Mouse (Mus musculus) embryonic facial prominence, embryonic 11.5 days (tissue): ENCODE measurements around the gene Cdk8. TPM values are rescaled to one million over a fixed set of nuclear protein-coding genes. Genes with fewer than 3 reads are reported as not detected.
A peak's percentile ranks its signal among the peaks of the same experiment; 100 is the strongest.

ENCODE experiments used
- ATAC-seq: fragments of 200-750 bp; cut with Nextera tagmentation; replicated peaks from 2 replicates; pipeline ENCODE4 v1.8.0; 2017; ENCODE audit warnings: low read depth; ENCODE audit not compliant: insufficient number of reproducible peaks, low FRiP score, low TSS enrichment
- DNase-seq: peaks from one replicate; pipeline ENCODE4 v3.0.0-alpha.2; 2015; ENCODE audit warnings: low spot score
- H3K27ac ChIP-seq: fragments of 300-500 bp; sonication (generic); replicated peaks from 2 replicates; pipeline ENCODE4 v1.5.1; 2014; ENCODE audit warnings: mild to moderate bottlenecking, low read depth, low read length, control low read depth
- H3K27me3 ChIP-seq: fragments of 300-500 bp; sonication (generic); 2 replicates; pipeline ENCODE4 v1.6.1; 2014; ENCODE audit warnings: mild to moderate bottlenecking, low read length, moderate library complexity, mixed read lengths; ENCODE audit not compliant: control insufficient read depth, insufficient read depth
- H3K36me3 ChIP-seq: fragments of 300-500 bp; sonication (generic); replicated peaks from 2 replicates; pipeline ENCODE4 v1.6.1; 2014; ENCODE audit warnings: low read depth, mild to moderate bottlenecking, low read length, moderate library complexity, mixed read lengths; ENCODE audit not compliant: control insufficient read depth, insufficient read depth
- H3K4me1 ChIP-seq: fragments of 300-500 bp; sonication (generic); 2 replicates; pipeline ENCODE4 v1.6.1; 2014; ENCODE audit warnings: low read length, mixed read lengths; ENCODE audit not compliant: control insufficient read depth, insufficient read depth
- H3K4me2 ChIP-seq: fragments of 300-500 bp; sonication (generic); 2 replicates; pipeline ENCODE4 v1.6.1; 2014; ENCODE audit warnings: low read depth, mild to moderate bottlenecking, control low read depth, low read length, moderate library complexity
- H3K4me3 ChIP-seq: fragments of 300-500 bp; sonication (generic); 2 replicates; pipeline ENCODE4 v1.5.1; 2014; ENCODE audit warnings: low read depth, low read length, control low read depth
- H3K9ac ChIP-seq: fragments of 300-500 bp; sonication (generic); replicated peaks from 2 replicates; pipeline ENCODE4 v1.6.1; 2014; ENCODE audit warnings: mild to moderate bottlenecking, control low read depth, low read length
- H3K9me3 ChIP-seq: fragments of 300-500 bp; sonication (generic); replicated peaks from 2 replicates; pipeline ENCODE4 v1.6.1; 2016; ENCODE audit warnings: mild to moderate bottlenecking, low read length, inconsistent platforms, mixed read lengths; ENCODE audit not compliant: control insufficient read depth
- WGBS: fragments of 180-500 bp; shearing (Covaris S2); extraction: QIAGEN DNeasy Blood & Tissue Kit; methylation state at CpG from one replicate; pipeline ENCODE4 v1.1.7; 2014; 5-methylcytosine and 5-hydroxymethylcytosine counted together
- polyA plus RNA-seq: library from polyadenylated mRNA; unstranded; fragments of >200 nt; fragmentation: Nextera tagmentation; extraction: Ambion mirVana; gene quantifications from 2 replicates; pipeline ENCODE4 v1.2.1, GENCODE M21; 2014

Cdk8 gene
- polyA plus RNA-seq, 1 experiment from 2014 or later, result 39.0 TPM

- no peak overlapping the region for H3K9ac ChIP-seq
- no peaks in the 10 kb centered on the region for H3K4me1 ChIP-seq
- no peaks in the 10 kb centered on the region for H3K36me3 ChIP-seq
- H3K9me3 ChIP-seq, result no peaks in the 10 kb centered on the region
- H3K4me3 ChIP-seq, result no peak overlapping the region
- H3K4me2 ChIP-seq, result no peak overlapping the region
- no peak for DNase-seq
- no peak overlapping the region for H3K27ac ChIP-seq
- 85% methylated on average over 8 of the region's 8 CpGs for WGBS
- no peaks in the 10 kb centered on the region for H3K27me3 ChIP-seq
- ATAC-seq, result no peak
Observed at GRCm38 (mm10) chr5:146318461-146318860, 87.4 kb downstream of the Cdk8 start.

- Histone ChIP-seq H3K36me3 (no peaks in the 10 kb centered on the region), H3K27me3 (no peaks in the 10 kb centered on the region), H3K4me2 (no peak overlapping the region), H3K9ac (no peak overlapping the region), H3K4me3 (no peak overlapping the region), H3K9me3 (no peaks in the 10 kb centered on the region), H3K4me1 (no peaks in the 10 kb centered on the region), H3K27ac (no peak overlapping the region)
- WGBS, result 68% methylated on average over 10 of the region's 10 CpGs
- no peak for DNase-seq
- no peak for ATAC-seq
Observed at GRCm38 (mm10) chr5:146328941-146329340, 97.9 kb downstream of the Cdk8 start.

- ATAC-seq (no peak), DNase-seq (no peak)
- no peak overlapping the region for H3K4me2 ChIP-seq
- no peaks in the 10 kb centered on the region for H3K4me1 ChIP-seq
- WGBS, result 88% methylated on average over 5 of the region's 5 CpGs
- H3K27me3 ChIP-seq, result no peaks in the 10 kb centered on the region
- no peaks in the 10 kb centered on the region for H3K36me3 ChIP-seq
- H3K9me3 ChIP-seq, result no peaks in the 10 kb centered on the region
- H3K9ac ChIP-seq, result no peak overlapping the region
- H3K4me3 ChIP-seq, result no peak overlapping the region
- no peak overlapping the region for H3K27ac ChIP-seq
Observed at GRCm38 (mm10) chr5:146329541-146329940, 98.5 kb downstream of the Cdk8 start.

GRCm38 (mm10) chr5:146330031-146330764, 99.2 kb downstream of the Cdk8 start:
- Histone ChIP-seq H3K36me3 (no peaks in the 10 kb centered on the region), H3K4me1 (no peaks in the 10 kb centered on the region), H3K9me3 (no peaks in the 10 kb centered on the region), H3K4me3 (no peak overlapping the region), H3K9ac (no peak overlapping the region), H3K27ac (no peak overlapping the region), H3K27me3 (no peaks in the 10 kb centered on the region), H3K4me2 (no peak overlapping the region)
- WGBS, result 47% methylated on average over 12 of the region's 13 CpGs
- peak; percentile 80 for DNase-seq
- no peak for ATAC-seq

- Histone ChIP-seq H3K9me3 (no peaks in the 10 kb centered on the region), H3K36me3 (no peaks in the 10 kb centered on the region), H3K27ac (no peak overlapping the region), H3K4me1 (no peaks in the 10 kb centered on the region), H3K4me3 (no peak overlapping the region), H3K9ac (no peak overlapping the region), H3K27me3 (no peaks in the 10 kb centered on the region), H3K4me2 (no peak overlapping the region)
- no peak for DNase-seq
- ATAC-seq, result no peak
- WGBS, result 48% methylated on average over 3 of the region's 3 CpGs
Observed at GRCm38 (mm10) chr5:146330765-146331115, 99.7 kb downstream of the Cdk8 start.

- no peaks in the 10 kb centered on the region for H3K36me3 ChIP-seq
Observed at GRCm38 (mm10) chr5:146331131-146331530, 100.1 kb downstream of the Cdk8 start.

GRCm38 (mm10) chr5:146332541-146332940, 101.5 kb downstream of the Cdk8 start:
- no peak overlapping the region for H3K27ac ChIP-seq
- no peaks in the 10 kb centered on the region for H3K27me3 ChIP-seq
- H3K9me3 ChIP-seq, result no peaks in the 10 kb centered on the region
- H3K4me3 ChIP-seq, result no peak overlapping the region
- no peak for DNase-seq
- H3K4me2 ChIP-seq, result no peak overlapping the region
- no peaks in the 10 kb centered on the region for H3K4me1 ChIP-seq
- no peak overlapping the region for H3K9ac ChIP-seq
- no peak for ATAC-seq
- 75% methylated on average over 7 of the region's 7 CpGs for WGBS
- H3K36me3 ChIP-seq, result no peaks in the 10 kb centered on the region

More at GRCm38 (mm10) chr5:146331131-146331530, 100.1 kb downstream of the Cdk8 start:
- no peak overlapping the region for H3K4me2 ChIP-seq
- ATAC-seq, result no peak
- H3K9me3 ChIP-seq, result no peaks in the 10 kb centered on the region
- H3K9ac ChIP-seq, result no peak overlapping the region
- 89% methylated on average over 11 of the region's 11 CpGs for WGBS
- H3K27me3 ChIP-seq, result no peaks in the 10 kb centered on the region
- no peak overlapping the region for H3K27ac ChIP-seq
- no peak overlapping the region for H3K4me3 ChIP-seq
- no peaks in the 10 kb centered on the region for H3K4me1 ChIP-seq
- no peak for DNase-seq

- H3K27ac ChIP-seq, result no peak overlapping the region
- no peaks in the 10 kb centered on the region for H3K9me3 ChIP-seq
- DNase-seq (no peak), ATAC-seq (no peak; the same call in 1 of the 2 replicates)
- H3K9ac ChIP-seq, result no peak overlapping the region
- H3K4me1 ChIP-seq, result no peaks in the 10 kb centered on the region
- H3K4me2 ChIP-seq, result no peak overlapping the region
- 70% methylated on average over 1 of the region's 1 CpGs for WGBS
- no peak overlapping the region for H3K4me3 ChIP-seq
- no peaks in the 10 kb centered on the region for H3K36me3 ChIP-seq
- H3K27me3 ChIP-seq, result no peaks in the 10 kb centered on the region
Observed at GRCm38 (mm10) chr5:146334410-146334809, 103.4 kb downstream of the Cdk8 start.
